Mouse (Mus musculus) neutrophil, adult 59 days (primary cell): ENCODE measurements around the gene Col9a2. TPM values are rescaled to one million over a fixed set of nuclear protein-coding genes. Genes with fewer than 3 reads are reported as not detected.

Source experiments
- total RNA-seq, 2 experiments: library from RNA; stranded (reverse); gene quantifications; 1 replicate in 1 of 2; 2 replicates in 1 of 2; pipeline ENCODE4 v1.2.4; 2023

Gene Col9a2
- total RNA-seq: not detected

GRCm38 (mm10) chr4:121039331-121040115, at the start of gene Col9a2:
TSS of gene Col9a2 (plus strand) at chr4:121039385.

GRCm38 (mm10) chr4:121016928-121017657, 22.1 kb upstream of the Col9a2 start, which contains the start of gene Smap2:
TSS of gene Smap2 (minus strand) at chr4:121017247.

GRCm38 (mm10) chr4:121097650-121098378, 58.6 kb downstream of the Col9a2 start, which contains the start of gene Zmpste24:
TSS of gene Zmpste24 (minus strand) at chr4:121098241.

Other genes starting within 250 kb of the Col9a2 start
- 10 to 100 TPM; 36.2 to 46.4 TPM for gene Nfyc, start 207.8 kb upstream of the Col9a2 start, total RNA-seq
- gene Rims3, start 184.6 kb upstream of the Col9a2 start, total RNA-seq: under 1 TPM; 0.22 to 0.24 TPM
- gene Exo5, start 114.4 kb upstream of the Col9a2 start, total RNA-seq: 1 to 10 TPM; 4.3 to 5.0 TPM
- 1 to 10 TPM; 1.7 to 2.2 TPM for gene Zfp69, start 87.7 kb upstream of the Col9a2 start, total RNA-seq
- 100 to 1,000 TPM; 176 to 190 TPM for gene Smap2, start 22.1 kb upstream of the Col9a2 start, total RNA-seq
- gene Zmpste24, start 58.9 kb downstream of the Col9a2 start, total RNA-seq: 100 to 1,000 TPM in 1 of 2 experiments, 10 to 100 TPM in 1; 96.1 to 111 TPM
- not detected for gene Tmco2, start 69.8 kb downstream of the Col9a2 start, total RNA-seq
- 10 to 100 TPM; 73.6 to 78.6 TPM for gene Rlf, start 175.7 kb downstream of the Col9a2 start, total RNA-seq